Mouse (Mus musculus) MEL (cell line): ENCODE measurements around the gene Tlx3.

ENCODE experiments used
- CTCF ChIP-seq, 3 experiments: IDR thresholded peaks in 2 of 3; conservative IDR thresholded peaks in 1 of 3; 2 replicates each; pipeline ENCODE4 v1.5.1; 2011 to 2012; ENCODE audit warnings: low read length in 3 of 3, low read depth in 2 of 3, mild to moderate bottlenecking in 2 of 3, improper control_type of control experiment in 1 of 3, inconsistent platforms in 1 of 3, mixed read lengths in 1 of 3, moderate library complexity in 1 of 3; ENCODE audit not compliant: control insufficient read depth in 1 of 3, insufficient read depth in 1 of 3, poor library complexity in 1 of 3, severe bottlenecking in 1 of 3
- POLR2A ChIP-seq, 2 experiments: IDR thresholded peaks; 2 replicates each; pipeline ENCODE4 v1.6.1; 2011 to 2012; ENCODE audit warnings: low read length in 2 of 2, mild to moderate bottlenecking in 2 of 2, control low read depth in 1 of 2, improper control_type of control experiment in 1 of 2, low read depth in 1 of 2, moderate library complexity in 1 of 2; ENCODE audit not compliant: control insufficient read depth in 1 of 2, insufficient read depth in 1 of 2, poor library complexity in 1 of 2
- USF1 ChIP-seq: IDR thresholded peaks from 2 replicates; pipeline ENCODE4 v1.6.1; 2014; ENCODE audit warnings: low read depth, mild to moderate bottlenecking, inconsistent platforms, low read length, improper control_type of control experiment, moderate library complexity

DNA sequence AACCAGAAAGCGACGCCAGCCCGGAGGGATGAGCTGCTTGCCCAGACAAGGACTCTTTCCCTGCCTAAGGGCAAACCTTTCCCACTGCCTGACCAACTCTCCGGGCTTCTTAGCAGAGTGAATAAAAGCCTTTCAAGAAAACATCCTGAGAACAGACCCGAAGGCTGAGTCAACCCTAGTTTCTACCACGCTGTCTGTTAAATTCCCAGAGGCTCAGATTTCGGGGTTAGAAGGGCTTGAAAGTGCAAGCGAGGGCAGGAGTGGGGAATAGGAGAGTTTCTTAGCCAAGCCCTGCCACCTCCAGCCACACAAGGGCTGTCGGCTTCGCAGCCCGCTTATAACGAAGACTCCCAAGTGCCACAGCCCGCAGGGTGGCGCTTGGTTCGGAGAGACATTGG lies 4.3 kb downstream of the Tlx3 start:
- no peak for TF ChIP-seq CTCF (IDR thresholded peaks at IDR 0.05 in 2 of 3, conservative IDR thresholded peaks at IDR 0.05 in 1 of 3; ENCODE audit: control insufficient read depth in 1 of 3, insufficient read depth in 1 of 3, low read depth in 2 of 3, low read length in 3 of 3, poor library complexity in 1 of 3, severe bottlenecking in 1 of 3)
- TF ChIP-seq POLR2A (IDR thresholded peaks at IDR 0.05; ENCODE audit: control insufficient read depth in 1 of 2, insufficient read depth in 1 of 2, low read depth in 1 of 2, low read length in 2 of 2, poor library complexity in 1 of 2) = no peak
- TF ChIP-seq USF1 = no peak
